Mouse (Mus musculus): Measurements from ENCODE around the gene Npy2r. TPM values are rescaled to one million over a fixed set of nuclear protein-coding genes. Genes with fewer than 3 reads are reported as not detected.
A peak's percentile ranks its signal among the peaks of the same experiment; 100 is the strongest.

Npy2r gene
- polyA plus RNA-seq (2012; rRNA removed), result 0.52 and 0.56 TPM in 2 replicates

- DNase-seq (ENCODE audit: low read depth, low spot score), result peak; percentile 16
- WGBS, result under 1% methylated on average over 32 of the region's 32 CpGs
These were observed at the start of gene Npy2r for GRCm38 (mm10) chr3:82547908-82548721. Gene Npy2r, minus strand, starts transcription at chr3:82548084.

- WGBS, result 35% methylated on average over 3 of the region's 3 CpGs
- DNase-seq (ENCODE audit: low read depth, low spot score), result no peak
These were observed 9.9 kb upstream of the Npy2r start for GRCm38 (mm10) chr3:82557786-82558185.

- DNase-seq (ENCODE audit: low read depth, low spot score), result no peak
- WGBS, result 93% methylated on average over 2 of the region's 2 CpGs
These were observed 8.5 kb upstream of the Npy2r start for GRCm38 (mm10) chr3:82556311-82556828.

GRCm38 (mm10) chr3:82549932-82550331 is 2.0 kb upstream of the Npy2r start:
- peak; percentile 44 for DNase-seq (ENCODE audit: low read depth, low spot score)
- 34% methylated on average over 5 of the region's 5 CpGs for WGBS

GRCm38 (mm10) chr3:82548753-82549152 is 869 bp upstream of the Npy2r start:
- no peak for DNase-seq (ENCODE audit: low read depth, low spot score)
- 4% methylated on average over 9 of the region's 9 CpGs for WGBS

GRCm38 (mm10) chr3:82541449-82541848 is 6.4 kb downstream of the Npy2r start:
- no peak for DNase-seq (ENCODE audit: low read depth, low spot score)
- 84% methylated on average over 2 of the region's 2 CpGs for WGBS

- 81% methylated on average over 5 of the region's 5 CpGs for WGBS
- no peak for DNase-seq (ENCODE audit: low read depth, low spot score)
These were observed 7.9 kb downstream of the Npy2r start for GRCm38 (mm10) chr3:82539951-82540350.

DNA sequence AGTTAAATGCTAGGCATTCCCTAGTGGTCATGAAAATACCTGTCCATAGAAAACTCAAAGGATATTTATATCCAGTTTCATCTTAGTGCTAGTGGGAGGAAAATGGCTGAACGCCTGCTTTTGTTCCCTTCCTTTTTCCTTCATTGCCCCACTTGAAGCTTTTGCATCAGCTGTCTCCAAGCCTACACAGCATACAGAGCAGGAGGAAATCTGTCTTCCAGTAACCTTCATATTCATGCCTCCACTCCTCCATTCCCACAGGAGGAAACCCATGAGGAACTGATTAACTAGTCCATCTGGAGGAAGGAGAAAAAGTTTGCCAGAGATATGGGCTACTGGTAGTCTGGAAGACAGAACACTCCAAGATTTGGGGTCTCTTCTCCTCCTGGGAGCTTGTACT is 23.1 kb downstream of the Npy2r start:
- WGBS, result 76% methylated on average over 1 of the region's 1 CpGs
- DNase-seq (ENCODE audit: low read depth, low spot score), result no peak

DNA sequence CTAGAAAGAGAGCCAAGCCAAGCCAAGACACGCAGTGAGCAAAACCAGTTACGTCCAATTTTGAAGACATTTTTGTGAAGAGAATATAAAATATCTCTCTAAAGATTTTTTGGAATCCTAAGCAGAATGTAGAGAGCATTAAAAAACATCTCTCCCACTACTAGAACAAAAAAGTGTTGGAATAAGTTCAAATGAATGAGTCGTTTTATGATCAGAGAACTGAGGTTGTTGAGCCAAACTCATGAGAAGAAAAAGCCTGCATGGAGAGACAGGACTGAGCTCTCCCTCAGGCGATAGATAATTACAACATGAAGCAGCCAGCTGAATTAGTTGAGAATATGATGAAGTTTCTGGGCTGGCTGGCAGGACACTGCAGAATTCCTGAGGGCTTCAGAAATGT is 49.9 kb downstream of the Npy2r start:
- WGBS, result 71% methylated on average over 4 of the region's 4 CpGs
- DNase-seq (ENCODE audit: low read depth, low spot score), result no peak

Other genes with a start within 250 kb of the Npy2r start
- 0.25 and 0.27 TPM in 2 replicates for gene Map9, start 190.0 kb downstream of the Npy2r start, polyA plus RNA-seq (2012; rRNA removed)

All from large intestine, adult 2 months (tissue).